Mouse (Mus musculus): Measurements from ENCODE around the gene Fam104a.

- TF ChIP-seq CTCF (IDR thresholded peaks at IDR 0.05; ENCODE audit: insufficient read depth, low read depth, low read length), result no peak
- TF ChIP-seq POLR2A (IDR thresholded peaks at IDR 0.05; ENCODE audit: insufficient read depth, low read depth, low read length), result no peak
Measured at GRCm38 (mm10) chr11:113731945-113732612, 48.1 kb upstream of the Fam104a start.

All from olfactory bulb, adult 2 months (tissue).